Mouse (Mus musculus): ENCODE results near the gene Zcchc7. TPM values are rescaled to one million over a fixed set of nuclear protein-coding genes. Genes with fewer than 3 reads are reported as not detected.
A peak's percentile ranks its signal among the peaks of the same experiment; 100 is the strongest.

Gene Zcchc7
- polyA plus RNA-seq, 1 experiment from 2014 or later: 27.1 TPM

GRCm38 (mm10) chr4:44981280-44981973 lies 225.8 kb downstream of the Zcchc7 start, which contains the start of gene Grhpr:
Gene Grhpr, plus strand, starts transcription at chr4:44981395.
- Histone ChIP-seq H3K27ac (ENCODE audit: low read depth, low read length) (peak within 1 kb of the TSS; percentile 90), H3K9ac (ENCODE audit: low read depth, low read length) (peak within 1 kb of the TSS; percentile 93), H3K4me2 (peak within 1 kb of the TSS; percentile 96), H3K9me3 (replicated peaks; ENCODE audit: control insufficient read depth, low read length) (no peaks in the 10 kb centered on the region), H3K27me3 (ENCODE audit: control insufficient read depth, insufficient read depth, low read length) (no peaks in the 10 kb centered on the region), H3K36me3 (ENCODE audit: control insufficient read depth, insufficient read depth, low read length) (peaks cover 1% of the 10 kb centered on the region; the same call in 1 of the 2 replicates), H3K4me1 (ENCODE audit: control insufficient read depth, insufficient read depth, low read length) (peaks cover 22% of the 10 kb centered on the region), H3K4me3 (ENCODE audit: low read depth, low read length) (peak within 1 kb of the TSS; percentile 88)
- WGBS (ENCODE audit: insufficient replicate concordance): under 1% methylated on average over 40 of the region's 40 CpGs
- ATAC-seq (replicated peaks; ENCODE audit: insufficient number of reproducible peaks, low FRiP score, low TSS enrichment): peak; percentile 92

Small RNA genes lying within 50 kb of the gene (microRNA-seq; reads per million reads assigned to microRNA genes)
- gene Gm22639 (ENCODE audit: borderline number of aligned reads): not detected

Other genes with a start within 250 kb of the Zcchc7 start
- gene Pax5, start 45.4 kb upstream of the Zcchc7 start, polyA plus RNA-seq (2014; fragmentation: Nextera tagmentation; extraction: Ambion mirVana): not detected in 2 replicates
- 84.3 and 87.9 TPM in 2 replicates for gene Grhpr, start 225.5 kb downstream of the Zcchc7 start, polyA plus RNA-seq (2014; fragmentation: Nextera tagmentation; extraction: Ambion mirVana)

Measured in heart, embryonic 11.5 days (tissue).